Mouse (Mus musculus) brain, embryonic 18.5 days (tissue): ENCODE data around the gene Atp6v0b.

Source experiments
- DNase-seq: peaks from one replicate; pipeline ENCODE4 v3.0.0-alpha.2; 2012; ENCODE audit warnings: low read depth, low spot score

The Atp6v0b gene

GRCm38 (mm10) chr4:117872471-117872886, 14.7 kb downstream of the Atp6v0b start, which contains the start of gene Ccdc24:
Gene Ccdc24 (minus strand): TSS chr4:117872557.
- no peak for DNase-seq

- no peak for DNase-seq
Observed at GRCm38 (mm10) chr4:117871787-117872186, 15.3 kb downstream of the Atp6v0b start.

- no peak for DNase-seq
Observed at GRCm38 (mm10) chr4:117870437-117870836, 16.7 kb downstream of the Atp6v0b start.

DNA sequence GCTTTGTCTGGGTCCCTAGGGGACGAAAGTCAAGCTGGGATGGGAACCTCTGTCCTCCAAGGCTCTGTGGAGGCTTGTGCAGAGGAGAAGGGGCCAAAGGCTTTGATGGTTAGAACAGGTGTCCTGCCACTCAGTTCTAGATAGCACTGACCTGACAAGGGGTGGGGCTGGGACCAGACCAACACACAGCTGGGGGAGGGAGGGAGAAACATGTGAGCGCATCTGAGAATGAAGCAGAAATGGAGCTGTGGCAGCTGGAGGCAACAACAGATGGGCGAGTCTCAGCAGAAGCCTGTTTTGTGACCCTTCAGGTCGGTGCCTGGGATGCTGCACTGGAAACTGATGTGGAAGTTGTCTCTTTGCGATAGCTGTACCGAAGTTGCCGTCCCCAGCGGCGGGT, 17.8 kb downstream of the Atp6v0b start:
- no peak for DNase-seq

DNA sequence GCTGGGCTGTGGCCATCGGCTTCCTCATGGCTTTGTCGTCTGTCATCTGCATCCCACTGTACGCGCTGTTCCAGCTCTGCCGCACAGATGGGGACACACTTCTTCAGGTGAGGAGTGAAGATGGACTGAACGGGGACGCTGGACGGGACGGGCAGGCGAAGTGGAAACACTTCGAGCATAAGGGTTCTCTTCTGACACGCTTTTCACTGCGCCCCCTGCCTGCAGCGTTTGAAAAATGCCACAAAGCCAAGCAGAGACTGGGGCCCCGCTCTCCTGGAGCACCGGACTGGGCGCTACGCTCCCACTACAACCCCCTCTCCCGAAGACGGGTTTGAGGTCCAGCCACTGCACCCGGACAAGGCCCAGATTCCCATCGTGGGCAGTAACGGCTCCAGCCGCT, 19.3 kb downstream of the Atp6v0b start:
- DNase-seq: no peak

DNA sequence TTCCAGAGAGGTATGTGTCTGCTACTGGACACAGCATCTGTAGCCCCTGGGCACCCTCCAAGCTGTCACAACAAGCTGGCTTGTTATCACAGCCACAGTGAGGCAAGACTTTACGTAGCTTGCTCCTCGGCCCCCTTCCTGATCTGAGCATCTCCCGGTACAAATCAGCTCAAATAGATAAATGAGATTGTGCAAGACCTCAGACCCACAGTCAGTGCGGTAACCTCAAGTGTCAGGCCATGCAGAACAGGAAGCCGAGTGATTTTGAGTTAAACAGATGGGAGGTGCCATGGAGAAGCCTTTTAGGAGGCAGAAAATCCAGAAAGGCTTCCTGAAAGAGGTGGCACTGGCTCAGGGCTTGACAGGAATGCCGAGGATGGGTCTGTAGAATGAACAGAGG, 20.1 kb downstream of the Atp6v0b start:
- no peak for DNase-seq

DNA sequence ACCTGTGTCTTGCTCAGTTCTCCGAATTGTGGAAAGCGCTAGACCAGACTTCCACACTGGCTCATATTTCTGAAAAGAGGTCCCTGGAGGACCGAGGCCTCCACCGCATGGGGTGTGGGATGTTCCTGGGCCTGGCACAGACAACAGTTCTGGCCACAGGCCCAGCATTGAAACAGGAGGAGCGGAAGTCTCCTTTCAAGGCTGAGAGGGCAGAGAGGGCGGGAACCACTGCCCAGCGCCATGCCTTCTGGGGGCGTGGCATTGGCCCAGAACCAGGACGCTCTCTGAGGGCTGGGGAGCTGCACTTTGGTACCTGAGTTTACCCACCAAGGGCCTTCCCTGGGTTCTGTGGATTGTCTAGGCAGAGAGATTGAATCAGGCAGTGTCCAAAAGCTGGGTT, 21.1 kb downstream of the Atp6v0b start:
- no peak for DNase-seq

DNA sequence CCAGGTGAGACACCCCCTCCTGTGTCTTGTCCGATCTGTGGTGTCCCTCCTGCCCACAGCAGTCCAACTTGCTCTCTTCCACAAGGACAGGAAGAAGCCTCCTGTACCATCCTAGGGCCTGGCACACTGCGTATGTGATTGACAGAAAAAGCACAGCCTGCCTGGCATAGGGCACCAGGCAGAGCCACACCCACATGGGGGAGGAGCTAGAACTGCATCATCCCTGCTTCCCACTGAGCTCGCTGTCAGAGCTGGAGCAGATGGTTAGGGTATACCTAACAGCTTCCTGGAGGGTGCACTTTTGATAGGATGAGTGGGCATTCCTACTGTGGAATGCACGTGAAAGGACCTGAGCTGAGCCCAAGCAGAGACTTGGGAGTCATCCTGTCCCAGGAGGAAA, 24.3 kb downstream of the Atp6v0b start:
- DNase-seq: no peak

- no peak for DNase-seq
Observed at GRCm38 (mm10) chr4:117860570-117860969, 26.6 kb downstream of the Atp6v0b start.

DNA sequence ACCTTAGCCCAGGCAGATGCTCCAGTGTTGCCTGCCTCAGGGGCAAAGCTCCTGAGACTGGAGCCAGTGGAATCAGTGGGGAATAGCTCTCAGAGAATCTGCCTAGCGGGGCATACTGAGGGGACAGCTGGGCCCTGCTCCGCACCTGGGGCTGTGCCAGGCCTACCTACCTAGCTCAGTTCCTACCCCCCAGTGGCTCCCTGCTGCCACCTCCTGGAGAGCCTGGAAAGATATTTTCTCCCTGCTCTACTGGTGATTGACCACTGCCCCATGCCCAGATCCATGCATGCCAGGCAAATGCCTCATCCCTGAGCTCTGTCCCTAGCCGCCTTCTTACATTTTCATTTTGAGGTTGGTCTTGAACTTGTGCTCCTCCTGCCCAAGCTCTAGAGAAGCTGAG, 28.3 kb downstream of the Atp6v0b start:
- DNase-seq: no peak

- DNase-seq: no peak
Observed at GRCm38 (mm10) chr4:117855146-117855545, 32.0 kb downstream of the Atp6v0b start.

GRCm38 (mm10) chr4:117852152-117852868, 34.8 kb downstream of the Atp6v0b start:
- no peak for DNase-seq

DNA sequence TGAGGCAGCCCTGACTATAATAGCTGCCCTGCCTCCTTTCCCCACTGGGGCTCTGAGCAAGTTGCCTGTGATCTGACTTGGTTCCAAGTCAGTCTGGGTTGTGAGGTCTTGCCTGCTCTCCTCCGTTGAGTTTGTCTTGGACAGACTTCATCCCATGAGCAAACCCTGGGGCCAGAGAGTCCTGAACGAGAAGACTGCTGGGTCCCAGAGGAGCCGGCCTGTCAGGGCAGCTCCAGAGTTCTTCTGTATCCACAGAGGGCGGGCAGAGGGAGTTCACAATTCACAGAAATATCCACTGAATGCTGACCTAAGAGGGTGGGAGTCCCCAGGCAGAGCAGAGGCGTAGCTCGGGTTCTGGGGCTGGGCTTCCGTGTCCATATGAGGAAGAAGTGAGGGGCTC, 36.3 kb downstream of the Atp6v0b start:
- no peak for DNase-seq

- DNase-seq: no peak
Observed at GRCm38 (mm10) chr4:117850176-117850575, 37.0 kb downstream of the Atp6v0b start.

- no peak for DNase-seq
Observed at GRCm38 (mm10) chr4:117849506-117849905, 37.6 kb downstream of the Atp6v0b start.

DNA sequence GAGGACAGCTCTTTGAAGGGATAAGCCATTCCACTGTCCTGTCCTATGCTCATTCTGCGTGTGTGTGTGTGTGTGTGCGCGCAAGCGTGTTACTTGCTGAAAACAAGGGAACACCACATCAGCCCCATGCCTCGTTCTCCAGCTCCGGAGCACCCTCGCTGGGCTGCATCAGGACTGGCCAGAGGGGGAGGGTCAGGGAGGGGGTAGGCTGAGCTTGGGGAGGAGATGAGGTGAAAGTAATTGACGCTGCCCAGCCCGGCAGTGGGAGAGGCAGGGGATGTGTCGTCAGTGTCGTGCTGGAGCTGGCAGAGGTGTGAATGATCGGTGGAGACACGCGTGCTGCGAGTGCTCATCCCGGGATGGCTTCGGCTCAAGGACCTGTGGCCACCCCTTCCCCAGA, 38.1 kb downstream of the Atp6v0b start:
- no peak for DNase-seq

DNA sequence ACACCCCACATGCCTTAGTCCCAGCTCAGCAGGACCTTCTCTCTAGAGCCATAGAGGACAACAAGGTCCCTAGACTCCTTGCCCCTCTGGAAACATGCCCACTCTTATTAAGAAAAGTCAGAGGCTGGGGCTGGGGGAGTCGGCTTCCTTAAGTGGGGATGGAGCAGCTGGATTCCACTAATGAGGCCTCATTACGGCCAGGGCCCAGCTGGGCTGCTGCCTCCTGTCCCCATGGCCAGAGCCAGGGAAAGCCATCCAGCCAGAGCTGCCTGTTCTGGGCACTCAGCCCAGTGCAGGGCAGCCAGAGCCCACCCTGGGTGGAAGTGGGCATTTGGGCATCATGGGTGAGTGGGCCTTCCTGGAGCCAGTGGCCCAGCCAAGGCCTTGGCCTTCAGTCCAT, 40.1 kb downstream of the Atp6v0b start:
- no peak for DNase-seq

DNA sequence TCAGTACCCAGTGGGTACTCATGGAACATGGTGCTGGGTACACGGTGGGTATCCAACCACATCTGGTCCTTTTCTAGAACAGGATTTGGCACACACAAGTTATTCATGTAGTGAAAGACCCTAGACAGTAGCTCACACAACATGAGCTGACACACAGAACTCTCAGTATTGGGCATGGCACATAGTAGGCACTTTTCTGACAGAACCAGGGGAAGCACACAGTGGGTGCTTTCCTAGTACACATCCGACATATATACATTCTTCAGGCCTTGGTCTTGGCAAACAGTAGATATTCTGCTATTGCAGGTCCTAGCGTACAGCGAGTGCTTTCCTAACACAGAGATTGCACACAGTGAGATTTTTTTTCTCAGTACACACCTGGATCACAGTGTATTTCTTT, 40.9 kb downstream of the Atp6v0b start:
- no peak for DNase-seq

- no peak for DNase-seq
Observed at GRCm38 (mm10) chr4:117845316-117845715, 41.8 kb downstream of the Atp6v0b start.

GRCm38 (mm10) chr4:117844467-117844866, 42.7 kb downstream of the Atp6v0b start:
- no peak for DNase-seq

DNA sequence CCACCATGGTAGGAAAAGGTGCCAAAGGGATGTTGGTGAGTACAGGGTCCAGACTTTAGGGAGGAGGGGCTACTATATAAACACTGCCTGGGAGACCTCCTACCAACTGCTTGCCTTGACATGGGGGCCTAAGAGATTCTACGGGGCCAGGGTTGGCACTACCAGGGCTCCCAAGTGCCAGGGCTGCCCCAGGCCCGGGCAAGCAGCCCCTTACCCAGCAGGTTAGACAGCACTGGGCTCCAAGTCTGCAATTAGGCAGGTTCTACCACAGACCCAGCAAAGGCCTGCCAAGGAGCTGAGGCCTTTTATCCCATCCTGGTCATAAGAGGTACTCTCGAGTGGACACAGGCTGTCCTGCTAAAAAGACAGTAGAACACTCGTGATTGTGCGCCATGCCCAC, 44.0 kb downstream of the Atp6v0b start:
- no peak for DNase-seq

DNA sequence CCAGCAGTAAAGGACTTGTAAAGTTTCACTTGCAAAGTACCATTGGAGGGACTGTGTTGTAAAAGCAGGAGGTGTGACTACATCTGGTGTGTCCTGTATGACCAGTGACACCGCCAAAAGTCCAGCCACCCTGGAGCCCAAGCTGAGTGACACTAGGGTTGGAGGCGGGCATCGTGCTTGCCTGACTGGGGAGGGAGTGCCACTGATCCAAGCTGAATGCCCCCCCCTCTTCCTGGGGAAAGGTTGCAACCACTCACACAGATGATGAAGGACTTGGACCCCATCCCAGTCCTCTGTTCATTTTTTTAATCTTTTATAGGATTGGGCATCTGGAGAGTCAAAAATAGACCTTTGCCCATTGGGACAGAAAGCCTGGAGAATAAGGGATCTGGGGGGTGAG, 45.6 kb downstream of the Atp6v0b start:
- DNase-seq: no peak

GRCm38 (mm10) chr4:117840821-117841220, 46.3 kb downstream of the Atp6v0b start:
- DNase-seq: no peak

DNA sequence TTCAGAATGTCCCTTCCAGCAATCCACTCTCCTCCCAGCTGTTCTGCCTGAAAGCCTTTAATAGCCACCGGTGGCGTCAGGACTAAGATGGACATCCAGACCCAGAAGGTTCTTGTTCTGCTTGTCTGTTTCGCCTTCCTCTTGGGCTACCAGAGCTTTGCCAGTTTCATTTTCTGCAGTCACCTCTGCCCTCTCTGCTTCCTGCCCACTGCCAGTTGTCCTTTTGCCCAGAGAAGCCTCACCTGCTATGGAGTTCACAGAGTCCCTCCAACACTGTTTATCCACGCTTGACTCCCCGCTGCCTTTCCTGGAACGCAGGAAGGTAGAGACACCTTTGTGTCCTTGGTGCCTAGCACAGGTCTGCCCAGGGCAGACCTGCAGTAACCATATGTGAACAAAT, 47.8 kb downstream of the Atp6v0b start:
- DNase-seq: no peak
